Mouse (Mus musculus): ENCODE measurements around the gene Fignl2. TPM values are rescaled to one million over a fixed set of nuclear protein-coding genes. Genes with fewer than 3 reads are reported as not detected.

The Fignl2 gene
- polyA plus RNA-seq (2012; rRNA removed), result 10.5 and 10.7 TPM in 2 replicates

DNA sequence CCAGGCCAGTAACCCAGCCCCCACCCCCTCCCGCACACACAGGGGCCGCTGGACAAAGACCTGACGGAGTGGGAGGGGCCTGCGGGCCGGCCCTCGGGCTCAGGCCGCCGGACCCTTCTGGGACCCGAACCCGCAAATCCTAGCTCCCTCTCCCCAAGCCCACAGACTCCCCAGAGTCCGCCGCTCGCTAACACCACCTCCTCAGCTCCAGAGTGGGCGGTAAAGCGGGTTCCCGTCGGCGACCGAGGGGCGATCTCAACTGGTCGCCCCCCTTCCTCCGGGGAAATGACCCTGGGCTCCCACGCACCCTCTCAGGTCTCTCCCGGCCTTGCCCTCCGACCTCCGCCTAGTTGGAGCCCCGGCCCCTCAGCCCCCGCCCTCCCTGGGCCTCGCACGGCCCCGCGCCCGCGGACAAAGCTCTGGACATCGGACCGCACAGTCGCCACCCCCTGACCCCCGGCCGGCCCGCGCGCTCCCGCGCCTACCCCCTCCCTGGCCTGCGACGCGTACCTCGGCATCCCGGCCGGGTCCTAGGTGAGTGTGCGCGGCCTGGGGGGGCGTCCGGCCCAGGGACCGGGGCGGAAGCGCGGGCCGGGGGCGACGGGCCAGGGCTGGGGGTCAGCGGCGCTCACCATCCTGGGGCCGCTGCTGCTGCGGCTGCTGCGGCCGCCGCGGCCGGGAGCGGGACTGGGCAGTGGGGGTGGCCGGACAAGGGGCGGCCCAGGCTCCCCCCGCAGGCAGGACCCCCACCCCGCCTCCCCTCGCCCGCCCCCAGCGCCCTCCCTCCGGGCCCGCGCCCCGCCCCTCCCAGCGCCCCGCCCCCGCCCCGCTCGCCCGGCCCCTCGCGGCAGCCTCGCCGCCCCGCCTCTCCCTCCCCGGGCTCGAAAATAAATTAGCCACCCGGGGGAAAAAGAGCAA lies at the start of gene Fignl2:
TSS of gene Fignl2 (minus strand) at position 755 of the 918 bp plus-strand sequence.

DNA sequence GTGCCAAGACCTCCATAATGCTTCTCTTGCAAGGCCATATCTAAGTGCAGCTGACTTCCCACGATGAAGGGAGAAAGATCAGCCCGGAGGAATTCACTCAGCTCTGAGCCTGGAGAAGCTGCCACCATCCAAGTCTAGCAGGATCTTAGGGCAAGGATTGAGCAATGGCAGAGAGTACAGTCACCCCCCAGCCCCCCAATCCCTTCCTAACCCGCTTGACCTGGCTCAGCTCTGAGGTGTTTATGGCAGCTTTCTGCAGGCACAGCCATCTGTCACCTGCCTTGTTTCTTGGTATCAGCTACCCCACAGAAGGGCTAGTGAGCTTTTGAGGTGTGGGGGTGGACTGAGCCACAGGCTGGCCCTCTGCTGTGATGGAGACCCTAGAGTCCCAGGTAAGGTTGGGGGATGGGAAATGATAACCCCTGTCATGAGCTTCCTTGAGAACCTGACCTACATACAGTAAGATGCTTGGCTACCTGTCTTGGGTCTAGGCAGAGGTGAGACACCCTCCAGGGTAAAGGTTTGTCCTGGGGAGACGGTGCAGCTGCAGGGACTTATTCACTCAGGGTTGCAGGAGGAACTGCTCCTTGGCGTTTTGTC lies 37.2 kb upstream of the Fignl2 start, which contains the start of gene Ankrd33:
TSS of gene Ankrd33 (plus strand) at position 245 of the 600 bp plus-strand sequence.

DNA sequence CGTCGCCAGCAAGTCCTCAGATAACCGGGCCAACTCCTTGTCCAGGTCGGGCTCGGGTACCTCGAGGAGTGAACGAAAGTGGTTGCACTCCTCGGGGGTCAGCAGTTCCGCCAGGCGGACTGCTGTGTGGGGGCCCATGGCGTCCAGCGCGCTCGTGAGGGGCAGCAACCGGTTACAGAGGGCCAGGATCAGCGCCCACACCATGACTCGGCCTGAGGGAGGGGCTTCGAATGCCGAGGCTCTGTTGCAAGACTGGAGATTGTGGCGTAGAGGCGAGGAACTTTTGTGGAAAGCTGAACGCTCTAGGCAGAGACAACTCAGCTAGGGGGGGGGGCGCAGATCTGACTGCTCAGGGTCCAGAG lies 31.2 kb downstream of the Fignl2 start, which contains the start of gene Gm47841:
TSS of gene Gm47841 (minus strand) at position 204 of the 362 bp plus-strand sequence.

Other genes with a start within 250 kb of the Fignl2 start
- gene Scn8a, start 208.7 kb downstream of the Fignl2 start, polyA plus RNA-seq (2012; rRNA removed), result 20.2 and 33.6 TPM in 2 replicates
- gene Gm47841, start 31.2 kb downstream of the Fignl2 start, polyA plus RNA-seq (2012; rRNA removed), result 0.16 TPM in 1 of 2 replicates, not detected in the other
- gene Ankrd33, start 37.2 kb upstream of the Fignl2 start, polyA plus RNA-seq (2012; rRNA removed), result 0.04 TPM in 1 of 2 replicates, not detected in the other
- 8.9 and 10.6 TPM in 2 replicates for gene Acvrl1, start 50.0 kb upstream of the Fignl2 start, polyA plus RNA-seq (2012; rRNA removed)
- gene Acvr1b, start 95.5 kb upstream of the Fignl2 start, polyA plus RNA-seq (2012; rRNA removed), result 28.3 and 29.9 TPM in 2 replicates
- gene Grasp, start 145.6 kb upstream of the Fignl2 start, polyA plus RNA-seq (2012; rRNA removed), result 13.0 and 13.8 TPM in 2 replicates
- 3.0 and 6.0 TPM in 2 replicates for gene Nr4a1, start 175.7 kb upstream of the Fignl2 start, polyA plus RNA-seq (2012; rRNA removed)
- gene Atg101, start 205.7 kb upstream of the Fignl2 start, polyA plus RNA-seq (2012; rRNA removed), result 51.6 and 56.7 TPM in 2 replicates
- 0.28 and 1.3 TPM in 2 replicates for gene 6030408B16Rik, start 214.6 kb upstream of the Fignl2 start, polyA plus RNA-seq (2012; rRNA removed)